Comparison of ENCODE assay signal across 8 mouse cellular contexts in genomic region chr11:65231771-65232170, GRCm38 (mm10).
"Had no signal": no experiment of that assay in that cellular context is flagged by ENCODE, and none has a peak within 500 bp of the region (broad histone marks: within the 10 kb centered on the region; RNA-seq: fewer than 3 reads in every experiment).

No protein-coding gene starts in this region.

- DNase-seq: kidney, adult 9 months; kidney, postnatal 36 days; layer of hippocampus, adult 9-11 months; layer of hippocampus, postnatal 36 days; lung, embryonic 14.5 days; lung, postnatal 10 days; thymus, adult 2 months; thymus, postnatal 25 days had no signal
